Mouse (Mus musculus) myocyte (in vitro differentiated cells): Measurements from ENCODE around the gene Plpp1.
A peak's percentile ranks its signal among the peaks of the same experiment; 100 is the strongest.

Experiments
- MAX ChIP-seq: IDR thresholded peaks from one replicate; pipeline ENCODE4 v1.6.1; 2011; ENCODE audit warnings: low read depth, mild to moderate bottlenecking, control low read depth
- MYOG ChIP-seq, 3 experiments: IDR thresholded peaks; one replicate each; pipeline ENCODE4 v1.6.1; 2011; ENCODE audit warnings: control low read depth in 2 of 3, low read depth in 2 of 3, mild to moderate bottlenecking in 2 of 3; ENCODE audit not compliant: insufficient read length in 2 of 3, control insufficient read depth in 1 of 3, insufficient read depth in 1 of 3
- POLR2A ChIP-seq: IDR thresholded peaks from one replicate; pipeline ENCODE4 v1.6.1; 2011; ENCODE audit warnings: low read depth, mild to moderate bottlenecking, control low read depth, moderate library complexity; ENCODE audit not compliant: insufficient read length
- POLR2AphosphoS2 ChIP-seq: IDR thresholded peaks from one replicate; pipeline ENCODE4 v1.6.1; 2011; ENCODE audit warnings: low read depth, control low read depth; ENCODE audit not compliant: insufficient read length
- TCF12 ChIP-seq: IDR thresholded peaks from one replicate; pipeline ENCODE4 v1.6.1; 2011; ENCODE audit warnings: mild to moderate bottlenecking, control low read depth; ENCODE audit not compliant: poor library complexity, insufficient read depth, severe bottlenecking
- USF1 ChIP-seq: IDR thresholded peaks from one replicate; pipeline ENCODE4 v1.6.1; 2011; ENCODE audit warnings: low read depth, mild to moderate bottlenecking, control low read depth, moderate library complexity

DNA sequence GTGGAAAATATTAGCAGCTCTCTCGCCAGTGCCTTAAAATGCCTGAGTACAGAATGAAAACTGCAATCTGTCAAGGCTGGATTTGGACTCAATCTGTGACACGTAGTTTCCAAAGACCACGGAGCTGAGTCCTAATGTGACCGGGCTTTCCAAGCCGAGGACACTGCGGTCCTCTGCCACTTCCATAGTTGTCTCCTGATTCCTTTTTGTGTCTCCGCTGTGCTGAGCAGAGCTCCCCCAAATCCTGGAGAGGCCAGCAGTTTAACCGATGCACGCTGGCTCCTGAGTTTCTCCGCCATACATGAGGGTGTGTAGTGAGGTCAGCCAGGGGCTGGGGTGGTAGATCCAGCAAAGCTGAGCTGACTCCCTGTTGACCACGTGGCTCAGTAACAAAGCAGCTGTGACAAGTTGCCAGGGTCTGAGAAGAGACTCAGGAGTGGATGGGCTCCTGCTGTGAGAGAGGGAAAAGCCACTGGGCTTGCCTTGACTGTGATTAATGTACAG, 45.0 kb upstream of the Plpp1 start:
- TF ChIP-seq POLR2AphosphoS2 (no peak), POLR2A (no peak), USF1 (no peak), TCF12 (no peak), MAX (no peak), MYOG (IDR thresholded peaks at IDR 0.05; ENCODE audit: control insufficient read depth in 1 of 3, insufficient read depth in 1 of 3, insufficient read length in 2 of 3, low read depth in 2 of 3) (peak in 1 of 3 experiments; percentile 3)
